Mouse (Mus musculus) heart, embryonic 13.5 days (tissue): Measurements from ENCODE around the gene AB124611. TPM values are rescaled to one million over a fixed set of nuclear protein-coding genes. Genes with fewer than 3 reads are reported as not detected.
"Not testable (repeated sequence)": the region's sequence is repeated elsewhere in the genome, so short reads cannot be mapped to it uniquely, and the experiment has no call there.

Experiments
- ATAC-seq: fragments of 200-750 bp; cut with Nextera tagmentation; 2 replicates; pipeline ENCODE4 v1.8.0; 2017; ENCODE audit warnings: moderate TSS enrichment; ENCODE audit not compliant: insufficient number of reproducible peaks, low FRiP score, low TSS enrichment; ENCODE audit errors: extremely low read depth
- H3K27ac ChIP-seq: fragments of 300-500 bp; sonication (generic); replicated peaks from 2 replicates; pipeline ENCODE4 v1.5.1; 2015; ENCODE audit warnings: moderate library complexity, mild to moderate bottlenecking, inconsistent platforms
- H3K27me3 ChIP-seq: fragments of 300-500 bp; sonication (generic); replicated peaks from 2 replicates; pipeline ENCODE4 v1.6.1; 2015; ENCODE audit warnings: mild to moderate bottlenecking, inconsistent platforms
- H3K36me3 ChIP-seq: fragments of 300-500 bp; sonication (generic); 2 replicates; pipeline ENCODE4 v1.6.1; 2015; ENCODE audit warnings: mild to moderate bottlenecking, inconsistent platforms
- H3K4me1 ChIP-seq: fragments of 300-500 bp; sonication (generic); 2 replicates; pipeline ENCODE4 v1.6.1; 2015; ENCODE audit warnings: inconsistent platforms
- H3K4me2 ChIP-seq: fragments of 300-500 bp; sonication (generic); 2 replicates; pipeline ENCODE4 v1.6.1; 2015; ENCODE audit warnings: inconsistent platforms, mild to moderate bottlenecking, moderate library complexity
- H3K4me3 ChIP-seq: fragments of 300-500 bp; sonication (generic); 2 replicates; pipeline ENCODE4 v1.5.1; 2015; ENCODE audit warnings: moderate library complexity, mild to moderate bottlenecking, inconsistent platforms
- H3K9ac ChIP-seq: fragments of 300-500 bp; sonication (generic); 2 replicates; pipeline ENCODE4 v1.6.1; 2015; ENCODE audit warnings: inconsistent platforms, mild to moderate bottlenecking, moderate library complexity
- H3K9me3 ChIP-seq: fragments of 300-500 bp; sonication (generic); 2 replicates; pipeline ENCODE4 v1.6.1; 2016; ENCODE audit warnings: inconsistent platforms
- WGBS: fragments of 180-500 bp; shearing (Covaris S2); methylation state at CpG from one replicate; pipeline ENCODE4 v1.1.7; 2015; ENCODE audit warnings: mixed read lengths; 5-methylcytosine and 5-hydroxymethylcytosine counted together
- polyA plus RNA-seq: library from polyadenylated mRNA; unstranded; fragments of >200 nt; fragmentation: Nextera tagmentation; extraction: Ambion mirVana; gene quantifications from 2 replicates; pipeline ENCODE4 v1.2.1, GENCODE M21; 2015

Gene AB124611
- polyA plus RNA-seq = 2.1 and 2.6 TPM in 2 replicates

- no peaks in the 10 kb centered on the region for H3K36me3 ChIP-seq
- no peak within 1 kb of the TSS for H3K27ac ChIP-seq
- 51% methylated on average over 14 of the region's 14 CpGs for WGBS
- ATAC-seq = no peak
- H3K4me2 ChIP-seq = no peak within 1 kb of the TSS
- no peak within 1 kb of the TSS for H3K9ac ChIP-seq
- H3K27me3 ChIP-seq = no peaks in the 10 kb centered on the region
- H3K4me3 ChIP-seq = no peak within 1 kb of the TSS
- peaks cover 6% of the 10 kb centered on the region; the same call in 1 of the 2 replicates for H3K4me1 ChIP-seq
- no peaks in the 10 kb centered on the region for H3K9me3 ChIP-seq
Measured at GRCm38 (mm10) chr9:21525937-21526633, at the start of gene AB124611. Gene AB124611 (plus strand): TSS chr9:21526176.

GRCm38 (mm10) chr9:21477707-21478106 lies 48.3 kb upstream of the AB124611 start:
- ATAC-seq = no peak
- no peaks in the 10 kb centered on the region for H3K27me3 ChIP-seq
- no peak overlapping the region for H3K9ac ChIP-seq
- H3K27ac ChIP-seq = no peak overlapping the region
- WGBS = 94% methylated on average over 6 of the region's 6 CpGs
- peaks cover 4% of the 10 kb centered on the region; the same call in 1 of the 2 replicates for H3K9me3 ChIP-seq
- H3K4me2 ChIP-seq = no peak overlapping the region
- H3K4me1 ChIP-seq = no peaks in the 10 kb centered on the region; the same call in 1 of the 2 replicates
- no peak overlapping the region for H3K4me3 ChIP-seq
- H3K36me3 ChIP-seq = peaks cover 99% of the 10 kb centered on the region

GRCm38 (mm10) chr9:21484065-21484464 lies 41.9 kb upstream of the AB124611 start:
- Histone ChIP-seq H3K27me3 (no peaks in the 10 kb centered on the region), H3K4me1 (peaks cover 9% of the 10 kb centered on the region; the same call in 1 of the 2 replicates), H3K36me3 (peaks cover 96% of the 10 kb centered on the region), H3K9me3 (no peaks in the 10 kb centered on the region), H3K9ac (no peak overlapping the region), H3K4me3 (no peak overlapping the region), H3K27ac (0 out of 2 replicates have a peak overlapping the region, but pooled peaks have one; percentile 9), H3K4me2 (no peak overlapping the region)
- ATAC-seq = no peak
- WGBS = 77% methylated on average over 4 of the region's 4 CpGs

- not testable (repeated sequence) for H3K9ac ChIP-seq, H3K27me3 ChIP-seq, H3K4me1 ChIP-seq, H3K9me3 ChIP-seq, H3K27ac ChIP-seq, H3K4me3 ChIP-seq, H3K4me2 ChIP-seq, ATAC-seq
- 93% methylated on average over 1 of the region's 2 CpGs for WGBS
- H3K36me3 ChIP-seq = peaks cover 90% of the 10 kb centered on the region
Measured at GRCm38 (mm10) chr9:21488246-21488645, 37.7 kb upstream of the AB124611 start.

GRCm38 (mm10) chr9:21490696-21491095 lies 35.3 kb upstream of the AB124611 start:
- Histone ChIP-seq H3K4me1 (peaks cover 11% of the 10 kb centered on the region), H3K36me3 (peaks cover 86% of the 10 kb centered on the region), H3K9ac (no peak overlapping the region), H3K27me3 (no peaks in the 10 kb centered on the region), H3K9me3 (no peaks in the 10 kb centered on the region), H3K4me3 (no peak overlapping the region), H3K27ac (no peak overlapping the region), H3K4me2 (no peak overlapping the region)
- WGBS = 90% methylated on average over 9 of the region's 9 CpGs
- ATAC-seq = no peak

- Histone ChIP-seq H3K9ac (0 out of 2 replicates have a peak overlapping the region, but pooled peaks have one; percentile 37), H3K36me3 (peaks cover 81% of the 10 kb centered on the region), H3K4me1 (peaks cover 11% of the 10 kb centered on the region), H3K4me2 (no peak overlapping the region), H3K27me3 (no peaks in the 10 kb centered on the region), H3K9me3 (no peaks in the 10 kb centered on the region), H3K27ac (no peak overlapping the region; the same call in 1 of the 2 replicates), H3K4me3 (no peak overlapping the region)
- ATAC-seq = no peak
- 65% methylated on average over 2 of the region's 2 CpGs for WGBS
Measured at GRCm38 (mm10) chr9:21493907-21494306, 32.1 kb upstream of the AB124611 start.

- Histone ChIP-seq H3K36me3 (peaks cover 82% of the 10 kb centered on the region), H3K27ac (no peak overlapping the region), H3K27me3 (no peaks in the 10 kb centered on the region), H3K9ac (no peak overlapping the region), H3K4me3 (no peak overlapping the region), H3K4me2 (no peak overlapping the region), H3K9me3 (no peaks in the 10 kb centered on the region), H3K4me1 (peaks cover 11% of the 10 kb centered on the region)
- ATAC-seq = no peak
- 57% methylated on average over 9 of the region's 9 CpGs for WGBS
Measured at GRCm38 (mm10) chr9:21494726-21495125, 31.2 kb upstream of the AB124611 start.

- no peaks in the 10 kb centered on the region for H3K9me3 ChIP-seq
- H3K4me1 ChIP-seq = peaks cover 11% of the 10 kb centered on the region
- peak overlapping the region; percentile 67 for H3K27ac ChIP-seq
- H3K27me3 ChIP-seq = no peaks in the 10 kb centered on the region
- H3K36me3 ChIP-seq = peaks cover 72% of the 10 kb centered on the region
- peak overlapping the region; percentile 24; the same call in 1 of the 2 replicates for H3K4me2 ChIP-seq
- H3K9ac ChIP-seq = no peak overlapping the region
- ATAC-seq = no peak
- 77% methylated on average over 19 of the region's 19 CpGs for WGBS
- H3K4me3 ChIP-seq = no peak overlapping the region
Measured at GRCm38 (mm10) chr9:21496308-21497049, 29.5 kb upstream of the AB124611 start.

- H3K27me3 ChIP-seq = no peaks in the 10 kb centered on the region
- H3K4me3 ChIP-seq = no peak overlapping the region
- H3K36me3 ChIP-seq = peaks cover 69% of the 10 kb centered on the region
- H3K4me1 ChIP-seq = peaks cover 11% of the 10 kb centered on the region
- no peak for ATAC-seq
- H3K9ac ChIP-seq = no peak overlapping the region
- H3K27ac ChIP-seq = peak overlapping the region; percentile 38
- H3K9me3 ChIP-seq = no peaks in the 10 kb centered on the region
- 90% methylated on average over 16 of the region's 16 CpGs for WGBS
- H3K4me2 ChIP-seq = no peak overlapping the region
Measured at GRCm38 (mm10) chr9:21497050-21497542, 28.9 kb upstream of the AB124611 start.

- peaks cover 70% of the 10 kb centered on the region for H3K36me3 ChIP-seq
- H3K27ac ChIP-seq = peak overlapping the region; percentile 38; the same call in 1 of the 2 replicates
- H3K4me3 ChIP-seq = no peak overlapping the region
- no peaks in the 10 kb centered on the region for H3K27me3 ChIP-seq
- peaks cover 11% of the 10 kb centered on the region for H3K4me1 ChIP-seq
- H3K9ac ChIP-seq = no peak overlapping the region
- H3K9me3 ChIP-seq = no peaks in the 10 kb centered on the region
- WGBS = 96% methylated on average over 2 of the region's 2 CpGs
- no peak overlapping the region for H3K4me2 ChIP-seq
- ATAC-seq = no peak
Measured at GRCm38 (mm10) chr9:21497664-21498063, 28.3 kb upstream of the AB124611 start.

GRCm38 (mm10) chr9:21498284-21498902 lies 27.6 kb upstream of the AB124611 start:
- no peak overlapping the region for H3K4me3 ChIP-seq
- H3K4me1 ChIP-seq = peaks cover 11% of the 10 kb centered on the region
- ATAC-seq = no peak
- no peaks in the 10 kb centered on the region for H3K9me3 ChIP-seq
- WGBS = 87% methylated on average over 12 of the region's 12 CpGs
- H3K27me3 ChIP-seq = no peaks in the 10 kb centered on the region
- H3K9ac ChIP-seq = no peak overlapping the region
- no peak overlapping the region for H3K4me2 ChIP-seq
- H3K27ac ChIP-seq = no peak overlapping the region
- peaks cover 74% of the 10 kb centered on the region for H3K36me3 ChIP-seq
